Mouse (Mus musculus): ENCODE measurements around the gene Tpk1. TPM values are rescaled to one million over a fixed set of nuclear protein-coding genes. Genes with fewer than 3 reads are reported as not detected.

The Tpk1 gene
- polyA plus RNA-seq, 1 experiment: 33.1 TPM

DNA sequence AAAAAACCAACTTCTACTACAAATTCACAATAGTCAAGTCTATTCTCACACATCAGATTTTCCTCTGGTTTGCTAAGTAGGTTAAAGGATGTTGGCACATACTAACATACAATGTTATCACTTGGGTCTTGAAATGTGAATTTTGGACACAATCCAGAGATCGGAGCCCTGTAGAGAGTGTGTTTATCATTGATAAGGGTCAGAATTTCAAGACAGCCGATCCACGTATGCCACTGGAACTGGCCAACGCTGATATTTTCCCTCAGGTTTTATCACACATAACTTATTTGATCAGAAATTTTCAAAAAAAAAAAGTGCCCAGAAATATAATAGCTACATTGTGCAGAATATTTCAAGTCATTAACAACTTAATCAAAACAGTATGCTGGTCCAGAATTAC is 7.8 kb downstream of the Tpk1 start:
- no peak for DNase-seq
- Histone ChIP-seq H3K4me1 (ENCODE audit: control insufficient read depth, insufficient read depth, low read length) (peaks cover 5% of the 10 kb centered on the region; the same call in 1 of the 2 replicates), H3K27ac (ENCODE audit: insufficient read depth, low read depth, low read length) (no peak overlapping the region), H3K4me3 (ENCODE audit: insufficient read depth, low read depth, low read length) (no peak overlapping the region), H3K36me3 (ENCODE audit: control insufficient read depth, insufficient read depth, low read length) (no peaks in the 10 kb centered on the region; the same call in 1 of the 2 replicates), H3K27me3 (replicated peaks; ENCODE audit: control insufficient read depth, insufficient read depth, low read length) (no peaks in the 10 kb centered on the region)
- TF ChIP-seq POLR2A (IDR thresholded peaks at IDR 0.05; ENCODE audit: low read depth, low read length) (no peak), CTCF (conservative IDR thresholded peaks at IDR 0.05; ENCODE audit: insufficient read depth, insufficient read length, low read depth, low read length) (no peak)
- 82% methylated on average over 4 of the region's 4 CpGs for WGBS

DNA sequence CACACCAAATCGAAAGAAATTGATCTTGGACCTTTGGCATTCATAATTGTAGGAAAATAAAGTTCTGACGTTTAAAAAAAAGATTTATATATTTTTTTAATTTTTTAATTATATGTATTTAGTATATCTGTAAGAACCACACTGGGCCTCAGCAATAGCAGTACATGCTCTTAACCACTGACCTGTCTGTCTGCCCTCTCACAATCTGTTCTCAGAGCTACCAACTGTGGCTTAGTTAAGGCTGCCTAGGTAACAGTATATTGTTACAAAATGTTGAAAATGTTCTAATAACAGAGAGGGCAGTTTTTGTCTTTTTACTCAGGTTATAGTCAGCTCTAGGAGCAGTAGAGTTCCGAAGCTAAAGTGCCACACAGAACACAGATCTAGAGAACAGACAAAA is 8.2 kb downstream of the Tpk1 start:
- H3K27me3 ChIP-seq (replicated peaks; ENCODE audit: control insufficient read depth, insufficient read depth, low read length): no peaks in the 10 kb centered on the region
- no peak overlapping the region for H3K27ac ChIP-seq (ENCODE audit: insufficient read depth, low read depth, low read length)
- no peak overlapping the region for H3K4me3 ChIP-seq (ENCODE audit: insufficient read depth, low read depth, low read length)
- DNase-seq: no peak
- H3K36me3 ChIP-seq (ENCODE audit: control insufficient read depth, insufficient read depth, low read length): no peaks in the 10 kb centered on the region; the same call in 1 of the 2 replicates
- 91% methylated on average over 3 of the region's 3 CpGs for WGBS
- TF ChIP-seq CTCF (conservative IDR thresholded peaks at IDR 0.05; ENCODE audit: insufficient read depth, insufficient read length, low read depth, low read length): no peak
- no peak for TF ChIP-seq POLR2A (IDR thresholded peaks at IDR 0.05; ENCODE audit: low read depth, low read length)
- H3K4me1 ChIP-seq (ENCODE audit: control insufficient read depth, insufficient read depth, low read length): peaks cover 5% of the 10 kb centered on the region; the same call in 1 of the 2 replicates

DNA sequence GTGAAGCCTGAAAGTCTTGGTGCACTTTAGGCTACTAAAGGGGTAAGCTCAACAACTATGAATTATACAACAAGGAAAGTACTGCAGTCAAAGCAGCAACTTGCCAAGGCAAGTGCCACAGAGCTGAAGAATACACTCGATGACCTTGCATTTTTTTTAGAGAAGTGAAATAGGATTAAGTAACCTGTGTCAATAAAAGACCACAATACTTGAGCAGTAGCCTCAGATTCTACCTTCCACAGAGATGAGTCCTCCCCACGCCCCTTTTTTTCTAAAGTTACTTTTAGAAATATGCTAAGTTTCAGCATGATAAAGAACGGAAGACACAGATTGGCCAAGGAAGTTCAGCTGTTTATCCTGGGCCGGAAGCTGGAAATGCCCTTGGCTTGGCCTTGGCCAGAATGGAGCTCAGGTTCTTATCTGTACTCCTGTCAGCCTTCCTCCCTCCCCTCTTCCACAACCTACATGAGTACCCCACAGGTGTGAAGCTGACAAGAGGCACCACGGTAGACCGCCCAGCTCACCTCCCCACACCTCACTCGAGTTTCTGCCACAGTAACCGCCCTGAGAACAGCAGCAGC is 11.1 kb downstream of the Tpk1 start:
- WGBS: 73% methylated on average over 8 of the region's 8 CpGs
- Histone ChIP-seq H3K27ac (ENCODE audit: insufficient read depth, low read depth, low read length) (no peak overlapping the region), H3K4me1 (ENCODE audit: control insufficient read depth, insufficient read depth, low read length) (no peaks in the 10 kb centered on the region), H3K27me3 (replicated peaks; ENCODE audit: control insufficient read depth, insufficient read depth, low read length) (no peaks in the 10 kb centered on the region), H3K4me3 (ENCODE audit: insufficient read depth, low read depth, low read length) (no peak overlapping the region), H3K36me3 (ENCODE audit: control insufficient read depth, insufficient read depth, low read length) (no peaks in the 10 kb centered on the region; the same call in 1 of the 2 replicates)
- TF ChIP-seq POLR2A (IDR thresholded peaks at IDR 0.05; ENCODE audit: low read depth, low read length) (no peak), CTCF (conservative IDR thresholded peaks at IDR 0.05; ENCODE audit: insufficient read depth, insufficient read length, low read depth, low read length) (no peak)
- DNase-seq: no peak

DNA sequence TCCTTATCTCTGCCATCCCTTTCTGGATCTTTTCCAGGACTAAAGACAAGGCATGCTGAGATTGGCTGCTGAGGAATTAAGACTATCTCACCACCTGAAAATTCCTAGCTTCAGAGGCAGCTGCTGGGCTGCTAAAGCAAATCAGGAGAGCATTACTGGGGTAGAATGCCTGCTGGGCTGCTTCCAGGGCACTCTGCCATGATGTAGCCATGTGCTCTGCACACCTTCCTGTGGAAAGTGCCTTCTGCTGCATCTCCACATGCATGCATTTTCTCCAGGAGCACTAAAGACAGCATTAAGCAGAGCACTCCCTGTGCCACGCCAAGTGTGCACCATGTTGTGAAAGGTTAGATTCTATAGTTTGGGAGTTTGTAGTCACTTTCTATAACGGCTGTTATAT is 16.6 kb downstream of the Tpk1 start:
- TF ChIP-seq CTCF (conservative IDR thresholded peaks at IDR 0.05; ENCODE audit: insufficient read depth, insufficient read length, low read depth, low read length) (no peak), POLR2A (IDR thresholded peaks at IDR 0.05; ENCODE audit: low read depth, low read length) (no peak)
- no peaks in the 10 kb centered on the region for H3K4me1 ChIP-seq (ENCODE audit: control insufficient read depth, insufficient read depth, low read length)
- H3K36me3 ChIP-seq (ENCODE audit: control insufficient read depth, insufficient read depth, low read length): no peaks in the 10 kb centered on the region
- H3K27me3 ChIP-seq (replicated peaks; ENCODE audit: control insufficient read depth, insufficient read depth, low read length): no peaks in the 10 kb centered on the region
- H3K27ac ChIP-seq (ENCODE audit: insufficient read depth, low read depth, low read length): no peak overlapping the region
- 96% methylated on average over 2 of the region's 2 CpGs for WGBS
- DNase-seq: no peak
- H3K4me3 ChIP-seq (ENCODE audit: insufficient read depth, low read depth, low read length): no peak overlapping the region

DNA sequence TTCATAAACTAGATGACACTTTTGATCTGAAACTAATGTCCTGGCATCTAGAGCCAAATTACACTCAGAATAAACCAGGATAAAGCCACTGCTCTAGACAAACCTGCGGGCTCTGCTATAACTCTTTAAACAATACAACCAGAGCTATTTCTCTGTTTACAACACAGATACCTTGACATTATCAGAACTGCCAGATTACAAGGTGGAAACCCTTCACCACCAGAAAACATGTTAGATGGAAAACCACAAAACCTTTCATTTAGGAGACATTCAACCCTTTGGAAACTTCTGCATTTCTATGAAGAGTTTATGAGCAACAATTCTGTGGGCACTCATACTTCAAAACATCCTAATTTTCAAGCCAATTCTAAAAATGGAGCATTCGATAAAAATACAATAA is 20.4 kb downstream of the Tpk1 start:
- peaks cover 3% of the 10 kb centered on the region; the same call in 1 of the 2 replicates for H3K4me1 ChIP-seq (ENCODE audit: control insufficient read depth, insufficient read depth, low read length)
- H3K27ac ChIP-seq (ENCODE audit: insufficient read depth, low read depth, low read length): no peak overlapping the region
- no peak overlapping the region for H3K4me3 ChIP-seq (ENCODE audit: insufficient read depth, low read depth, low read length)
- no peak for DNase-seq
- H3K27me3 ChIP-seq (replicated peaks; ENCODE audit: control insufficient read depth, insufficient read depth, low read length): no peaks in the 10 kb centered on the region
- no peaks in the 10 kb centered on the region for H3K36me3 ChIP-seq (ENCODE audit: control insufficient read depth, insufficient read depth, low read length)
- TF ChIP-seq POLR2A (IDR thresholded peaks at IDR 0.05; ENCODE audit: low read depth, low read length) (no peak), CTCF (conservative IDR thresholded peaks at IDR 0.05; ENCODE audit: insufficient read depth, insufficient read length, low read depth, low read length) (no peak)
- 93% methylated on average over 2 of the region's 2 CpGs for WGBS

DNA sequence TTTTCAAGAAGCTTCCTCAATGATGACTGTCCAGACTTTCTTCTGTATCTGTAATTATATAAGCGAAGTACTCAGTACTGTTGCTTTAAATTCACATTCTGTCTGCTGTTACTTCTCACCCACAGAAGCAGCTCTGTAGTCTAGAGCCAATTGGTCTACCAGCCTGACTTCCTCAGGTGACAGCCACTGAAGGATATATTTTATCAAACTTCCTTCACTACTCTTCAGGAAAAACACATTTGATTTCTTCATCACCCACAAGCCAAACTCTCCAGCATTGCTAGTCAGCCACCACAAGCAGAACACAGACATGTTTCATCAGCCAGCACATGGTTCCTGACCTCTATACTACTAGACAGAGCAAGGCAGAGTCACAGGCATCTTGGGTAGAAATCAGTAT is 21.0 kb downstream of the Tpk1 start:
- Histone ChIP-seq H3K27me3 (replicated peaks; ENCODE audit: control insufficient read depth, insufficient read depth, low read length) (no peaks in the 10 kb centered on the region), H3K36me3 (ENCODE audit: control insufficient read depth, insufficient read depth, low read length) (no peaks in the 10 kb centered on the region), H3K27ac (ENCODE audit: insufficient read depth, low read depth, low read length) (no peak overlapping the region), H3K4me1 (ENCODE audit: control insufficient read depth, insufficient read depth, low read length) (peaks cover 3% of the 10 kb centered on the region; the same call in 1 of the 2 replicates), H3K4me3 (ENCODE audit: insufficient read depth, low read depth, low read length) (no peak overlapping the region)
- TF ChIP-seq CTCF (conservative IDR thresholded peaks at IDR 0.05; ENCODE audit: insufficient read depth, insufficient read length, low read depth, low read length) (no peak), POLR2A (IDR thresholded peaks at IDR 0.05; ENCODE audit: low read depth, low read length) (no peak)
- WGBS: 89% methylated on average over 1 of the region's 1 CpGs
- no peak for DNase-seq

DNA sequence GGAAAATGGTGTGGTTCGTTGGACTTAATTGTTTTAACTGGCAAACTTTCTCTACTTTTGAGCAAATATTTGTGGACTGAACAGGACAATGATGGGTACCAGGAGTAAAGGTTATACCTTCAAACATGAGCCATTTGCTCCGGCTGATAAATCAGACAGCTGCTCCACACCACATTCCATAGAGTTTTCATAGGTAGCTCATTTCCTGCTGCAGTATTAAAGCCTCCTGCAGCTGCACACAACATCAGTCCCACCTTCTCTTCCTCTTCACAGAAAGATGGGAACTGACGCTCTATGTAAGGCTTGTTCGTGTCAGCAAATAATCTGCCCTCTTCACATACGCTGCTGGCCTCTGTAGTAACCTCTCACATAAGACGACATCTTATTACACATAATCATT is 22.4 kb downstream of the Tpk1 start:
- Histone ChIP-seq H3K4me3 (ENCODE audit: insufficient read depth, low read depth, low read length) (no peak overlapping the region), H3K27ac (ENCODE audit: insufficient read depth, low read depth, low read length) (no peak overlapping the region), H3K27me3 (replicated peaks; ENCODE audit: control insufficient read depth, insufficient read depth, low read length) (no peaks in the 10 kb centered on the region), H3K4me1 (ENCODE audit: control insufficient read depth, insufficient read depth, low read length) (peaks cover 3% of the 10 kb centered on the region; the same call in 1 of the 2 replicates), H3K36me3 (ENCODE audit: control insufficient read depth, insufficient read depth, low read length) (no peaks in the 10 kb centered on the region)
- TF ChIP-seq CTCF (conservative IDR thresholded peaks at IDR 0.05; ENCODE audit: insufficient read depth, insufficient read length, low read depth, low read length) (no peak), POLR2A (IDR thresholded peaks at IDR 0.05; ENCODE audit: low read depth, low read length) (no peak)
- WGBS: 75% methylated on average over 6 of the region's 6 CpGs
- no peak for DNase-seq
